Mouse (Mus musculus): ENCODE measurements around the gene Ildr2.

Gene Ildr2

GRCm38 (mm10) chr1:166284390-166284789 is 30.5 kb downstream of the Ildr2 start:
- DNase-seq, result no peak

GRCm38 (mm10) chr1:166286231-166286630 is 32.3 kb downstream of the Ildr2 start:
- no peak for DNase-seq

GRCm38 (mm10) chr1:166290562-166290961 is 36.6 kb downstream of the Ildr2 start:
- DNase-seq, result no peak

- DNase-seq, result no peak
Observed at GRCm38 (mm10) chr1:166293086-166293485, 39.1 kb downstream of the Ildr2 start.

- DNase-seq, result no peak
Observed at GRCm38 (mm10) chr1:166295548-166295947, 41.6 kb downstream of the Ildr2 start.

GRCm38 (mm10) chr1:166296371-166296770 is 42.4 kb downstream of the Ildr2 start:
- no peak for DNase-seq

GRCm38 (mm10) chr1:166296971-166297370 is 43.0 kb downstream of the Ildr2 start:
- no peak for DNase-seq

- no peak for DNase-seq
Observed at GRCm38 (mm10) chr1:166297499-166298111, 43.7 kb downstream of the Ildr2 start.

GRCm38 (mm10) chr1:166298884-166299283 is 44.9 kb downstream of the Ildr2 start:
- DNase-seq, result no peak

GRCm38 (mm10) chr1:166299821-166300220 is 45.9 kb downstream of the Ildr2 start:
- DNase-seq, result no peak

- DNase-seq, result no peak
Observed at GRCm38 (mm10) chr1:166300526-166300925, 46.6 kb downstream of the Ildr2 start.

GRCm38 (mm10) chr1:166304352-166305240 is 50.7 kb downstream of the Ildr2 start:
- DNase-seq, result no peak

- DNase-seq, result no peak
Observed at GRCm38 (mm10) chr1:166308471-166308850, 54.5 kb downstream of the Ildr2 start.

- DNase-seq, result no peak
Observed at GRCm38 (mm10) chr1:166308851-166309715, 55.1 kb downstream of the Ildr2 start.

GRCm38 (mm10) chr1:166311151-166311550 is 57.2 kb downstream of the Ildr2 start:
- DNase-seq, result no peak

- DNase-seq, result no peak
Observed at GRCm38 (mm10) chr1:166313637-166314036, 59.7 kb downstream of the Ildr2 start.

GRCm38 (mm10) chr1:166315706-166316105 is 61.8 kb downstream of the Ildr2 start:
- DNase-seq, result no peak

- peak; percentile 26 for DNase-seq
Observed at GRCm38 (mm10) chr1:166319132-166319698, 65.3 kb downstream of the Ildr2 start.

GRCm38 (mm10) chr1:166326421-166326820 is 72.5 kb downstream of the Ildr2 start:
- DNase-seq, result no peak

GRCm38 (mm10) chr1:166330752-166331151 is 76.8 kb downstream of the Ildr2 start:
- no peak for DNase-seq

GRCm38 (mm10) chr1:166339110-166339509 is 85.2 kb downstream of the Ildr2 start:
- DNase-seq, result no peak

GRCm38 (mm10) chr1:166342060-166342459 is 88.1 kb downstream of the Ildr2 start:
- DNase-seq, result no peak

GRCm38 (mm10) chr1:166342539-166342938 is 88.6 kb downstream of the Ildr2 start:
- no peak for DNase-seq
